Mouse (Mus musculus): ENCODE results near the gene Fndc3a.
A peak's percentile ranks its signal among the peaks of the same experiment; 100 is the strongest.

The Fndc3a gene

DNA sequence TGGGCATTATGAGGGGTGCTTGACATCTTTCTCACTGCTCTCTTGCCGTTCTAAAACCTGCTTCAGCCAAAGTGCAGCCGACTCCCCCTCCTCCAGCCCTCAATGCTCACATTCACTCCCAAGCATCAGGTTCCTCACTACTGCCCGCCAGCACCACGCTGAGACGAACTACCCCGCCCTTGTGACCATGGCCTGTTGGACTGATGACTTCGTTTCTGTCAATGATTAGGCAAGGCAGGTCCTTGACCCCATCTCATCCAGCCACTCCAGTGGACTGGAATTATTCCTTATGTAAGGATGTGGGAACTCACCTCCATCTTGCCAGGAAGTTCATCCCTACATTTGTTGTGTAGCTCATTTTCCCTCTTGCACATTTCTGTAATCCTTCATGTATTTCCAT, 175.9 kb downstream of the Fndc3a start:
- DNase-seq, result peak; percentile 79 to 90

DNA sequence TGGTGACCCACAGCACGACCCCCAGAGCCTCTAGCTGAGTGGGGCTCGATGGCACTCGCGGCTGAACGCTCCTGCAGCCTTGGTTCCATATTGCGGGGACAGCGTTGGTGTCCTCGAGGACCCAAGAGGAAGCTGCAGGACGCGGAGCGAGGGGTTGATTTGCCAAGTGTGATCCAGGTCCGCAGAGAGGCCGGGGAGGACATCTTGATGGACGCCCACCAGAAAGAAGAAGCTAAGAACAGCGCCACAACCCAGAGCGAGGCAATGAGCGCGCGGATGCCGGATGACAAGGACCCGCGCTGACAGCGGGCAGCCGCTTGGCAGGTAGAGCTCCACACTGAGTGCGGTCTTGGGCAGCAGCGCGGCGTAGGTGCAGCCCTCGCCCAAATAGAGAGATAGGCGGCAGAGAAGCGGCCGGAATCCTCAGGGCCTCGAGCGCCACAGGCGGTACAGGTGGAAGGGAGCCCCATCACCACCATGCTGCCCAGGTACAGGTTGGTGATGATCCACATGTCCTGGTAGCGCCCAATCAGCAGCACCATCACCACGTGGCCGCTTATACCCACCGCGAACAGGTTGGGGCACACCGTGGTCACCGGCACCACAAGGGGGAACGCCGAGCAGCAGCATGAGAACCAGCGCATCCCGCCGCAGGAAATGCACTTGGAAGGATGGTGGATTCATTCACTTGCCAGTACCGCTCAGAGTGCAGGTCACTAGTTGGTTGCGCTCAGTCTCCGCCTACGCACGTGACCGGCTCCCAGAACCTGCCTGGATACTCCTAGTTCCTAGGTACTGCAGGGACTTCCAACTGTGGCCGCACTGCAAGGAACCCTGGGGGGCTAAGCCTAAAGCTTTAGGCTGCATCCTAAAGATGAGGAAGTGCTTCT, 177.5 kb downstream of the Fndc3a start:
- peak; percentile 73 to 84 for DNase-seq

DNA sequence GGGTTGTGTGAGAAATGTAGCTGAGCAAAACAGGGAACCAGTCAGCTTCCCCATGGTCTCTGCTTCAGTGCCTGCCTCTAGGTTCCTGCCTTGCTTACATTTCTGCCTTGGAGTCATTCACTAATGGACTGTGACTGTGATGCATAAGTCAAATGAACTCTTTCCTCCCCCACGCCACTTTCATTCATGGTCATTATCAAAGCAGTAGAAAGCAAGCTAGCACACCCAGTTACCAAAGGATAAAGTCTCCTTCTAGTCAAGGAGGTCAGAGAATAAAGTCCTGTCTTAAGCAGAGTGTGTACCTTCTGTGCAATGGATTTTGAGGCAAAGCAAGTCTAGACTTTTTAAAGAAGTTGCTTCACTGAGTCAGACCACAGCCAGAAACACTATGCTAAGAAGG, 182.7 kb downstream of the Fndc3a start:
- peak; percentile 31 to 46 for DNase-seq

DNA sequence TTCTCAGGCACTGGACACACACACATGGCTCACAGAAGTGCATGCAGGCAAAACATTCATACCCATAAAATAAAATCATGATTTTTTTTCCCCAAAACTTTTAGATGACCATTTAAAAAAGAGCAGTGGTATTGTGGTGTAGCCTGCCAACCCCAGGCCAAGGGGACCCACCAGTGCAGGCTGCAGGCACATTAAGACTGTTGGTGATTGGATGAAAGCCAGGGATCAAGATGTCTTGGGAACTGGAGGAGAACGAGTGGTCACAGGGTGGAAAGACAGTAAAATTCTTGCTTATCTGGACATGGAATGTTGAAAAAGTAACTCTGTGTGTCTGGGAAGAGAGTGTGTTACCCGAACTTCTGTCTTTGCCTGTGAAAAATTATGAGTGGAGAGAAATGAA, 190.2 kb downstream of the Fndc3a start:
- DNase-seq, result peak; percentile 44 to 66

DNA sequence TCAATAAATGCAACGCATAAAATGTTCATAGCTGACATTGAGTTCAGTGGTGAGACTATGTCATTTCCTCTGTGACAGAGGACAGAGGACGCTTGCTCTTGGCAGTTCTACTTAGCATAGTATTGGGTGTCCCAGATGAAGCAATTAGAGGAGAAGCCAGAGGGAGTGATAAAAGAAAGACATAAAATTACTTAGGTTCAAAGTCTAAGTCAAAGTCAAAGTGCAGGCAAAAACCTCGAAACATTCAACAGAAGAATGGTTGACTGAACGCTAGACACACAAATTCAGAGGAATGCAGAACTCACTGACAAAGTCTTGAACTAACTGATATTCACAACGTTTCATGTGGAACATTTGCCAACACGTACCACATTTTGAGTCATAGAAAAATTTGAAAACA, 191.0 kb downstream of the Fndc3a start:
- DNase-seq, result peak; percentile 22 to 47

DNA sequence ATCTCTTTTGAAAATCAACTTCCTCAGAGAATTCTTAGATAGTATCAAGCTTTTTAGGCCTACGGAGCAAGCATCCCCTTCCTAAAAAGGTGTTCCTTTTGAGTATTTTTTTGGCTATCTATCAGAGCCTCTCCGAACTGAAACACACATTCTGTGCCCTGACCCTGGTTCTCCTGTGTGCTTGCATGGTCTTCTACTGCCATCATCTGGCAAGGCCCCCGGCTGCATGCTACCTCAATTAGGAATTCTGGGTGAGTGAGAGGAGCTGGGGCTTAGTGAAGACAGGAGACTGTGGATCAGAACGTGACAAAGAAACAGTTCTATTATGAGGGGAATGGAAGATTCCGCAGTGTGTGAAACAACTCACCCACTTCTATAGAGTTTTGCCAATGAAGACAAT, 193.4 kb downstream of the Fndc3a start:
- DNase-seq, result peak; percentile 65 to 79

DNA sequence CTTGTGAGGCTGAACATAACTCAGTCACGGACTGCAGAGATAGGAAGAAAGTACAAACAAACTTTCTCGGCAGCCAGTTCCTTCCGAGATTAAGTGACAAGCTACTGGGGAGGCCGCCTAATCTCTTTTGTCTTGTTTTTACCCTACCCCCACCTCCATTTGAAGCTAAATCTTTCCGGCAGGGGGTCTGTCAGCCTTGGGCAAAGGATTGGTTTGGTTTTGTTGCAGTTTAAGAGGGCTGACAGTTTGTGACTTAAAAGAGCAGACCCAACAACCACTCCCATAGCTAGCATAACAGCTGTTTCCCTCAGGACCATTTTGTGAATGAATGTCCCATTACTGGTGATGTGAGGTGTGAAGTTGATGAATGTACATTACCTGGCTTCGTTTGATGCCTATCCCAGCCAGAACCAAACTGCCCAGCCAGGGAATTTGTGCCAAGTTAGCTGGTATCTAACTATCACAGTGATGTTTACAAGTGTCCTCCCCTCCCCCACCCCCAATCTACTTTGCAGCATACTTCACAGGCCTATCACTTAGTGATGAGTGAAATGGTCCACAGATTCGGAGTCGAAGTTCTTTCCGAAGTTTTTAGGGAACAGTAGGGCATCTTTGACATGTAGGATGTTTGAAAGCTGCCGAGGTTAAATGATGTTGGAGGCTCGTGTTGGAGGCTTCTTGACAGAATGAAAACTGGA, 202.9 kb downstream of the Fndc3a start:
- no peak for DNase-seq

DNA sequence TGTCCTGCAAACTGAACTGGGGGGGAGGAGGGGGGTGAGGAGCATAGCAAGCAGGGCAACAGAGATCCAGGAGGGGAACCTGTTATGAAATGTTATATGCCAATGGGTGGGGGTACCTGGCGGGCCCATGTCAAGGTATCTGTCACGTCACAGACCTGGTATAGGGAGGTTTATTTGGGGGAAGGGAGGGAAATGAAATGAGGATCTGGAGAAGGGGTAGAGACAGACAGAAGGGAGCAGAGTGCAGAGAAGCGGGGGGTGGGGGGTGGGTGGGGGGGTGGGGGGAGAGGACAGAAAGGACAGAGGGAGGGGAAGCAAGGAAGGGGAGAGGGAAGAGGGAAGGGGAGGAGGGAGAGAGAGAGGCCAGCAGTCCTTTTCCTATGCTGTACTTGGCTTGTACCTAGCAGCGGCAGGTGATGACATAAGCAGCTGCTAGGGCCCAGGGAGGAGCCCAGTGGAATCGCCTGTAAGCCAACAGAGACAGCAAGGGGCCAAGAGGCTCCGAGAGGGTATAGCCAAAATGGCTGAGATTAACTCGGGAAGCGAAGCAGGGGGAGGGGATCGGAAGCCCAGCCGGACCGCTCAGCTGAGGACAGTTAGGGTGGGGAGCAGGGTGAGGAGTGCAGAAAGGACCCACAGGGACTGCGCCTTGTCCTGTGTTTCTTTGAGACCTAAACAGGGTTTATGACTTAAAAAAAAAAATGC, 203.6 kb downstream of the Fndc3a start:
- peak in 1 of 2 experiments; percentile 16 for DNase-seq

DNA sequence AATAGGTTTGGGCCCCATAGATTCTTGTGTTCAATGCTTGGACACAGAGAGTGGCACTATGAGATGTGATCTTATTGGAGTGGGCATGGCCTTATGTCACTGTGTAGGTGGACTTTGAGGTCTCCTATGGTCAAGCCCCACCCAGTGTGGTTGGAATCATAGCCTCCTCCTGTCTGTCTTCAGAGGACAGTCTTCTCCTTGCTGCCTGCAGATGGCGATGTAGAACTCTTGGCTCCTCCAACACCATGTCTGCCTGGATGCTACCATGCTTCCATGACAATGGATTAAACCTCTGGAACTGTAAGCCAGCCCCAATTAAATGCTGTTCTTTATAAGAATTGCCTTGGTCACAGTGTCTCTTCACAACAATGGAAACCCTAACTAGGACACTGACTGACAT, 204.8 kb downstream of the Fndc3a start:
- peak in 1 of 2 experiments; percentile 40 for DNase-seq

DNA sequence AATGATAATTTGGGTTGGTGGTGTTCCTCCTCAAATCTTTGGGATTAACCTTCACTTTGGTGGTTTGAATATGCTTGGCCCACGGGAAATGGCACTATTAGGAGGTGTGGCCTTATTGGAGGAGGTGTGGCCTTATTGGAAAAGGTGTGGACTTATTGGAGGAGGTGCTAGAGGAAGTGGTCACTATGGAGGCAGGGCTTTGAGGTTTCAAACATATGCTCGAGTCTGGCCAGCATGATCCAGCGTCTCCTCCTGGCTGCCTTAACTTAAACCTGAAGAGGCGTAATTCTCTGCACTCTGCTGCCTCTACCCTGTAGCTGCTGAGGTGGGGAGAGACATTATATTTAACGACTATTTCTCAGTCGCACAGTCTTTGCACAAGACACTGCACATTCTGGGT, 206.6 kb downstream of the Fndc3a start:
- DNase-seq, result no peak

DNA sequence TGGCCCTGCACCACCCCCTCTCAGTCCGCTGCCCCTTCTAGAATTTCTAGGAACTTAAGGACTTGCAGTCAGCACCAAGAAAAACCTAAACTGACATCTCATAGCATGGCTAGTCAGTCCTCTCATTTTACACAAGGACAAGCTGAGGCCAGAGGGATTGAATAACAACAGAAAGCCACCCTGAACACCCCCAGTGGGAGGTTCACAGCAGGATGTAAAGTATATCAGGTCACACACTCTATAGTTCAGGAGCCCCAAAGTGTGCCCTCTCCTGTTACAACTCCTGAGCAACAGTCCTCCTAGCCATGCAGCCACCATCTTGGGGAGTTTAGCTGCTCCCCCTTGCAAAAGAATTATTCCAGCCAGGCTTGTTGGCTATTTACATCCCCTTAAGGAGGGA, 216.0 kb downstream of the Fndc3a start:
- no peak for DNase-seq

DNA sequence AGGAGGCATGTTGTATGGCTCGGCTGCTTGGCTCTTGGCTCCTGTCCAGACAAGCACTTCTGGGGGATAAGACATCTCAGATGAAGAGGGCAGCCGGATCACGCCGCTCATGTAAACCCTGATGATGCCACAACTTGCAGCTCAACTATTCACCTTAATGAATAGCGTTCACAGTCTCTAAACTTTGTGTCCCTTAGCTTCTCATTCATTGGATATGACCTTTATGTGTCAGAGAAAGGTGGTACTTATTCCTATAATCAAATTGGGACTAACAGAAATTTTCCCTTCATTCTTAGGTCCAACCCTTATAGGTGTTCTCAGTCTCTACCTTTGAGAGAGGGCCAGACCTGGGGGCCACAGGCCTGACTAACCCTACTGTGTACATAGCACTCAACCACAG, 218.1 kb downstream of the Fndc3a start, which contains the start of gene Gm9195:
Gene Gm9195, minus strand, starts transcription at position 101 of the 400 bp plus-strand sequence.
- DNase-seq, result no peak

DNA sequence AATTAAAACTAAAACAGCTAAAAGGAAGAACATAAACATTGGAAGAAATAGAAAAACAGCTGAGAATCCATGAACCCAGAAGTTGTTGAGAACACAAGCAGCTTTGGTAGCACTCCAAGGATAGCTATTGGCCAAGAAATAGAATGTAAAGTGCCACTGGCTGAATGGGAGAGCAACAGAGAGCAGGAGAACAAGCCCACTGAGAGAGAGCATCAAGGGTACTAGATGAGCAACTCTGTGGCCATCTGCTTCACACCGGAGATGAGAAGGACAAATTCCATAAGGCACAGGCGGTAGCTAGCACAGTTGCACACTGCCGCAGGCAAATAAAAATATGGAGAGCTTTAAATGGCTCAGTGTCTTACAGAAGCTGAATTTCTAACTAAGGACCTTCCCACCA, 219.4 kb downstream of the Fndc3a start:
- DNase-seq, result no peak
